Mouse (Mus musculus): ENCODE results near the gene Cplx2. TPM values are rescaled to one million over a fixed set of nuclear protein-coding genes. Genes with fewer than 3 reads are reported as not detected.

Gene Cplx2
- total RNA-seq, 2 experiments from 2014 or later: 0.54 TPM; not detected in 1

DNA sequence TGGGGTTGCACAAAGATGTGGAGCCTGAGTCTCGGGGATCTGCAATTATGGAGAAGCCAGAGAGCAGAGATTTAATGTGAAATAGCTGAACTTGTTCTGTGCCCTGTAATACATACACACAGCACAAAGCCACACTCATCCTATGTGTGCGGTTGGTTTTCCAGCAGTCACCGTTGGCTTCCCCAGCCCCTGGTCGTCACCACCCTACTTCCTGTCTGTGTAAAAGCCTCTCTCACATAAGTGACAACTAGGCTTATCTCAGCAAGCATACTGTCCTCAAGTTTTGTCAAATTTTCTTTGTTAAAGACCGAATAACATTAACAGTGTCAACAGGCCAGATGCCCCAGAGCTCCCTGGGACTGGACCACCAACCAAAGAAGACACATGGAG, 30.0 kb downstream of the Cplx2 start:
- ATAC-seq (replicated peaks; ENCODE audit: poor library complexity): peak; percentile 42; the same call in 1 of the 2 replicates

DNA sequence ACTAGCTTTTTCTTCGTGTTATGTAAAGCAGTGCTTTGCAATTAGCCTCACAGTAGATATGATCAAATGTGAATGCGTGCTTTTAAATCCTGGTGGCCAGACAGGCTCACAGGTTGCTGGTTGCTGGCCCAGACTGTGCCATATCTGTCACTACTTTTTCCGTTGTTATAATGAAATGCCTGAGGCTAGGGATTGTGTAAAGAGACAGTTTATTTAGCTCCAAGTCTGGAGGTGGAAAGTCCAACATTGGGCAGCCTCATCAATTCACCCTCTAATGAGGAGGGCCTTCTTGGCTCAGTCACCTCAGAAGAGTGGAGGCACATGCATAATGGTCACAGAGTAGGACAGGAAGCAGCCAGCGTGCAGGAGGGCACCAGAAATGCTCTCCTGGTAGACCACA, 31.2 kb downstream of the Cplx2 start:
- ATAC-seq (replicated peaks; ENCODE audit: poor library complexity): no peak

DNA sequence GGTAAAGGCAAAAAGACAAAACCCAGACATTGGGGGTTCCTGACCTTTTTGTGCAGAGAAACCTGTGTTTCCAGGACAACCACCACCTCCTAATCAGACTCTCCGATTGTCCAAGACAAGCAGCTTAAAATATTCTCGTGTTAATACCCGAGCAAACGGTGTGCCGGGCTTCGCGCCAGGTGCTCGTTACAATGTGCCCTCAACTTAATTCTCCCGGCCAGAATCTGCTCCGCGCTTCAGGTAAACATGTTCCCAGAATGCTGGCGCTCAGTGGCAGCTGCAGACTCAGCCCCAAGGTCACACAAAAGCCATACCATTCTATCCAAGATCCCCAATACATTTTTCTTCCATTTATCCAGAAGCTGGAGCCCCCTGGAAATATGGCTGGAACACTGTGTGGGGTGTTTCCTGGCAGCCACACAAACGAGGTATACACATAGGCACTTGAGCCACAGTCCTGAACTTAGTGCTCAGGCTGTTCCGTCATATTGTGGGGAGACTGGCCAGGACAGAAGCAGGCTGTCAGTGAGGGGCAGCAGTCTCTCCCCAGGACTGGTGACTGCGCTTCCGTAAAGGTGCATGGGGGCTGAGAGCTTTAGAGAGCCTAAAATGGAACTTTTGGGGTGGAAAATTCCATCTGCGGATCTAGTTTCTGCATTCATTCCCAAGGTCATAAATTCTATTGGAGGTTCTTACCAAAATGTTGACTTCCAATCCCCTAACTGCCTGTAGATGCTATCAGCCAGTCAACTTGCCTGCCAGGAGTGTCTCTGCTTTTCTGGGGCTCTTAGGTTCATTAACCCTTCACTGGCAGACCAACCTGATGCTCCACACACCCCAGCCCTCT, 32.3 kb downstream of the Cplx2 start:
- no peak for ATAC-seq (replicated peaks; ENCODE audit: poor library complexity)

DNA sequence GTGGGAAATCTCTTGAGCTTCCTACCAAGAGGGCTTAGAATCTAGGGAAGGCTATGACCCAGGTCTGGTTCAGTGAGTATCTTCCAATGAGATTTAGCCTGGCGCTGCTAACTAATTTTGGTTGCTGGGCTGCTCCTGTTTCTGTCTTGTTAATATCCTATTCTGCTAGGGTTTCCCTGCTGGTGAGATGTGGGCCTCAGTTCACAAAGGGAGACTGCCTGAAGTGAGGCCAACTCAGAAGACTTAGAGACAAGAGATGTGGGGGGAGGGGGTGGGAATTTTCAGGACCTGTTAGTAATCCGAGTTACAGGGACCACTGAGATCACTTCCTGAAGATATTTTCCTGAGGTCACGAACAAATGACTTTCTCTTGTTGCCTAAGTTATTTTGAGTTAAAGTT, 33.1 kb downstream of the Cplx2 start:
- ATAC-seq (replicated peaks; ENCODE audit: poor library complexity): no peak

DNA sequence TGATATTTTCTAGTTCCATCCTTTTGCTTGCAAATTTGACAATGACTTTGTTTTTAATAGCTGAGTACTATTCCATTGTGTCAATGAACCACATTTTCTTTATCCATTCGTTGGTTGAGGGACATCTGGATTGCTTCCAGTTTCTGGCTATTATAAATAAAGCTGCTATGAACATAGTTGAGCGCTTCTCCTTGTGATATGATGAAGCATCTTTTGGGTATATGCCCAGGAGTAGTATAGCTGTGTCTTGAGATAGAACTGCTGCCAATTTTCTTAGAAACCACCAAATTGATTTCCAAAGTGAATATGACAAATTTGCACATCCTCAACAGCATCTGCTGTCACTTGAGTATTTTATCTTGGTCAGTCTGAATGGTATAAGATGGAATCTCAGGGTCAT, 34.7 kb downstream of the Cplx2 start:
- no peak for ATAC-seq (replicated peaks; ENCODE audit: poor library complexity)

DNA sequence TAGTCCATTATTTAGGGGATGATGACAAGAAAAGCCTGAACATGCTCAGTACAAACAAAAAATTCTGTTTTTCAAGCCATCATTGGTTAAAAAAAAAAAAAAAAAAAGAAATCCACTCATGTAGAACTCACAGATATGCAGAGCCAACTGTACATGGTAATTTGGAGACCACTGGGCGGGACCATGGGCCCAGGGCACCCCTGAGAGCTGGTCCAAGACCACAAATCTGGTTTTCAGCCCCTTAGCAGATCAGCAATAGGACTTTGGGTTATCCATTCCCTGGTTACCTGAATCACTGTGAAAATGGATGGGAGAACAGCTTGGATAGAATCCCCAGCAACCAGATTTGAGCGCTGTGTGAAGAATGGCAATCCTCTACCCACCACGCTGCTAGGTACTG, 40.5 kb downstream of the Cplx2 start:
- ATAC-seq (replicated peaks; ENCODE audit: poor library complexity): no peak

DNA sequence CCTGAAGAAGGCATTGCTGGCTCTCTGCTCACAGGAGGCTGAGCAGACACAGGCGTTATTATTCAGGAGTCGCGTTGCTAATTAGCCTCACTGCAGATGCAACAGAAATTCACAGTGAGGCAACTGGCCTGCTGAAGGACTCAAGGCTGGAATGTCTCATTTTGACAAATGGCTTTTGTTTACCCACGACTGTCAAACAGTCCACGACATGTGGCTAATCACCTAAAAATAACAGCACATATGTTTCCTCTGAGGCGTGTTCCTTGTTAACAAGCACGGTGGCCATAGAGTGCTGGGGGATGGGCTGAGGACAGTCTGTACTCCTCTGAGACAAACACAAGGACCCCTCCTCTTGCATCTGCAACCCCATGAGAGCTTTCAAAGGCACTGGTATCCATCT, 41.1 kb downstream of the Cplx2 start:
- ATAC-seq (replicated peaks; ENCODE audit: poor library complexity): no peak

DNA sequence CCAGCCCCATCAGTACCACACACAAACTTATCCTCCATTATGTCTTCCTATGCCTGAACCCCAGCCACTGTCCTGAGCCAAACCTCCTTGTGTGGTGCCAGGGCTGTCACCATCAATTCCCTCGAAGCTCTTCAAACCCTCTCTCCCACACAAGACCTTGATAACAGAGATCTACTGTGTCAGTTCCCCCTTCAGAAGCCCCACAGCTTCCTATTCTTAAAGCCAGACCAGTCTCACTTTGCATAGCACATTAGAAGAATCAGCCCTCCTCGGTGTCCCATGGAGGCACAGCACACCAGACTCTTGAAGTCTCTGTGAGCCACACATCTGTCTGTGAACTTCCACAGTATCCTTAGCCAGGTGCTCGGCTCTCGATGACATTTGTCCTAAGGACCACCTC, 41.6 kb downstream of the Cplx2 start:
- ATAC-seq (replicated peaks; ENCODE audit: poor library complexity): no peak

DNA sequence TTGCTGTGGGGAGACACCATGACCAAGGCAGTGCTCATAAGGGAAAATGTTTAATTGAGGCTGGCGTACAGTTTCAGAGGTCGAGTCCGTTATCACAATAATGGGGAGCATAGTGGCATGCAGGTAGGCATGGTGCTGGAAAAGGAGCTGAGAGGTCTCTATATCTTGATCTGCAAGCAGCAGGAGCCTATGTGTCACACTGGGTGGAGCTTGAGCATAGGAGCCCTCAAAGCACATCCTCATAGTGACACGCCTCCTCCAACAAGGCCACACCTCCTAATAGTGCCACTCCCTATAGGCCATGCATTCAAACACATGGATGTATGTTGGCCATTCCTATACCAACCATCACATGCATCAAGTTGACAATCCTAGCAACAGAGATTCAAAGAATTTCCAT, 43.9 kb downstream of the Cplx2 start:
- no peak for ATAC-seq (replicated peaks; ENCODE audit: poor library complexity)

DNA sequence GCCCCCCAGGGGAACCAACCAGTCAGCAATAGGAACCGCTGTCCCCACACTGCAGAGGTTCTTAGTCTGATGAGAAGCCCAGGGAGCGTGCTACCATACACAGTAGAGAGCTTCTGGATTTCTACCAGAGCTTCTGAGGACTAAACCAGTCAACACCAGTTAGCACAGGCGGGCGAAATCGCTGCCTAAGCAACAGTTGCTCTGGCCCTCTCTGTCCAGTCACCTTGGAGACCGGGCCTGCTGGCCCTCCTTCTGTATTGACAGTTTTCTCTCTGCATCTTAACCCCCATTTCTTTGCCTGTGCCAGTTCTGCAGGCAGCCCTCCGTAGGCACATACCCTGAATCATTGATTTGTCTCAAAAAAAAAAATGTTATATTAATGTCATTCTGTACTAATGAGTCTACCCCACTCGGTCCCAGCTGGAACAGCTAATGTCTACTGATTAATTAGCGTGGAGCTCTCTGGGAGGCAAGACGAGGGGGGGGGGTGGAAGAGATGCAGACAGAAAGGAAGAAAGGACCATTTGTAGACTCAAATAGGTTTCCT, 47.7 kb downstream of the Cplx2 start:
- no peak for ATAC-seq (replicated peaks; ENCODE audit: poor library complexity)

DNA sequence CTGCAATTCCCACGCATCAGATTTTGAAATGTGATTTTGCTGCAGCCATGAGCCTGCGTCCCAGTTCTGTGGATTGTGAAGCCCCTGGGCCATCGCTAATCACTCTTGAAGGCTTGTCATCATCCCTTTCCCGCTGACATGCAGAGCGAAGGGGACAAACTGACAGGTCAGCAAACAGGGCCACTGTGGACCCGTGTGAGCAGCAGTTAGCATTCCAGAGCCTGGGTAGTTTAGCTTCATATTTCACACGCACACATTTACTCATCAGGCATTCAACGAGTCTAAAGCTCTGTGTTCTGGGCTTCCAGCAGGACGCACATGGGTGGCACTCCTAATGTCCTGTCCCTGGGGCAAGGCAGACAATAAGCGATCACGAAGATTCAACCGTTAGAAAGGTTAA, 49.1 kb downstream of the Cplx2 start:
- no peak for ATAC-seq (replicated peaks; ENCODE audit: poor library complexity)

DNA sequence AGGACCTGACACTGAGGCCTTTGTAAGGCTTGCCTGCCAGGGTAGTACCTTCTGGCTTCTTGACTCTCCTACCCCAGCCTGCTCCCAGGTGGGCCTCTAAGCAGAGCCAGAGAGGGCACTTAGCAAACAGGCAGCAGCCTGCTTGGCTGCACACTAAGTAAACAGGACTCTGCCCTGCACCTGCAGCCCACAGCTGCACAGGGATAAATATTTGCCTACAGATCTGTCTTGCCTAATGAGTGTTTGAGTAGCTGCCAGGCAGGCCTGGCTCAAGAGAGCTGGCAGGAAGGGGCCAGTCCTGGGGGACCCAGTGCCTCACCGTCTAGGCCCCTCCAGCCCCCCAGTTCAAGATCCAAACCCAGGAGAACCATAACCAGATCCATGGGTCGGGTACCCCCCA, 54.1 kb downstream of the Cplx2 start:
- no peak for ATAC-seq (replicated peaks; ENCODE audit: poor library complexity)

DNA sequence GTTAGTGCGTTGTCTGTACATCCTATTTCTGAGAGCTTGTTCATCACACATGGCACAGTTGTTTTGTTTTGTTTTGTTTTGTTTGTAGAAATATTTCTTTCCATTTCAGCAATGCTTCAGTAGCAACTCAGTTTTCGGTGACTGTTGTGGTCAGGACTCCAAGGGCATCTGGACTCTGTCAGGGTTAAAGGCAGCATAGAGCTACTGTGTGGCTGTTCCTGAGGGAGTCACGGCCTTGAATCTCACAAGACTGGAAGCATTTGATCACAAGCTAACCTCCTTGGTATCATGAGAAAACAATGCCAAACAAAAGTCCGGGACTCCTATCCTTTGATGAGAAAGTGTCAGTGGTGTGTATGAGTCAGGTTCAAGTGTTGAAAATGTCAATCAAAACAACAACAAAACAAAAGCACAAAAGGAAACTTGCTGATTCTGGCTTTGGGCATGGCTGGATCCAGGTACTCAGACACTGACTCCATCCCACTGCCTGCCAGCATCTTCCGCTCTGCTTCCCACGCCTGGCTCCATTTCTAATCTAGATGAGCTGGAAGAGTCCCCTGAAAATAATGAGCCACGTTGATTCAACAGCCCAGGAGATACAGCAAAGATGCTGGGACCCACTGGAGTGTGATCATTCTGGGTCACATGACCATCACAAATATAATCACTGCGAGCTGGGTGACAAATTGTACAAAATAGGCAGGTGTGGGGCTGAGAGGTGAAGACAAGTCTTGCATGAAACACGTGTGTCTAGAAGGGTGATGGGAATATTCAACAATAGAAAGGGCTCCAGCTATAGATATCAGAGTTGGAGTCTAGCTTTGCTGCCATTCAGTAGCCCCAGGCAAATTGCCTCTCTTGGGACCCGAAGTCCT, 55.9 kb downstream of the Cplx2 start:
- ATAC-seq (replicated peaks; ENCODE audit: poor library complexity): no peak

DNA sequence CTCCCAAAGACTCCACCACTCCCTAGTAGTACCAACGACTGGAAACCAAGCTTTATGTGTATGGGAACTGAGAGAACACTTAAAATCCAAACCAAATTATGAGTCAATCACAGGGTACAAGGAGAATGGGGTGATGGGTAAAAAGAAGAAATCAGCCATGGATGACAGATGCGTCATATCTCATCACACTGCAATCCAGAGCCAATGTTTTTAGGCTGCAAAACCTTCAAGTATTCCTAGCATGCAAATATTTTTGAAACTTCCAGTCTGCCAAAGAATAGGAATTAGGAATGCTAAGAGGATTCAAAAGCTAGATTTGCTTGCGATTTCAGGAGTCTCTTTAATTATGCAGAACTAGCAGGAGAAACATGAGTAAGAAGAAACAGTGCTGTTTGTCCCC, 57.6 kb downstream of the Cplx2 start:
- ATAC-seq (replicated peaks; ENCODE audit: poor library complexity): no peak

DNA sequence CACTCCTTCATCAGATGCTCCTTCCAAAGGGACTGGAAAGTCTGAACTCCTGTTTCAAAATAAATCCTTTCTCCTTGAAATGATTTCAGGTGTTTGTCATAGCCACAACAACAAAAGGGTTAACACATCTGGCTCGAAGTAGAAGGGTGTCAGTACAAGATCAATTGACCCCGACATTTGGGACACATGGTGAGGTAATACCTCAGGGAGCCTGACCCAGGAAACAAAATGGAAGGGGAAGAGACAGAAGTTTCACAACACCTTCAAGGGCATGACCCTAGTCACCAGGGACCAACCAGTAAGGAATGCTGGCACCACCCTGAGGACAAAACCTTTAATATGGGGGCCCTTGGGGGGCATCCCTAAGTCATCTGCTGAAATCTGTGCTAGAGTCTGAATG, 58.9 kb downstream of the Cplx2 start:
- ATAC-seq (replicated peaks; ENCODE audit: poor library complexity): no peak

DNA sequence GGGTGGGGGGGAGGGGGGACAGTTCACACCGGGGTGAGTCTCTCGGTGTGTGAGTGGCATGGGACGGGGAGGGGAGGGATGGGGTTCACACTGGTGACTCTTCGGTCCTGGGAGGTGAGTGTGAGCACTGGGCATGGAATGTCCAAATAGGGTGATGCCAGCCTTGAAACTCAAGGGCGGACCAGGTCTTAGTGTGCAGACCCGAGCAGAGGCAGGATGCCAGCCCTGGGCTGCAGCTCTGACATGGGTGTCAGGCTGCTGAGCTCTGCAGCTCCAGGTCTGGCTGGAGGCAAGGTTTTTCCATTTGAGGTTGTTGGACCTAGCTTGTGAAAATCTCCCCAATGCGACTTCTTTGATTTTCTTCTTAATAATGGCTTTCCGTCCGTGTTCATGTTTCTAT, 60.0 kb downstream of the Cplx2 start:
- no peak for ATAC-seq (replicated peaks; ENCODE audit: poor library complexity)

Other genes starting within 250 kb of the Cplx2 start
- 6.7 and 7.8 TPM in 2 replicates for gene Hrh2, start 179.2 kb upstream of the Cplx2 start, total RNA-seq (2015)
- gene Hrh2, start 179.2 kb upstream of the Cplx2 start, total RNA-seq (2017): 2.8 and 4.1 TPM in 2 replicates
- gene Thoc3, start 97.5 kb downstream of the Cplx2 start, total RNA-seq (2015): 24.8 and 25.9 TPM in 2 replicates
- gene Thoc3, start 97.5 kb downstream of the Cplx2 start, total RNA-seq (2017): 40.3 and 47.1 TPM in 2 replicates
- 13.6 and 22.0 TPM in 2 replicates for gene Simc1, start 132.4 kb downstream of the Cplx2 start, total RNA-seq (2015)
- 4.0 and 7.0 TPM in 2 replicates for gene Simc1, start 132.4 kb downstream of the Cplx2 start, total RNA-seq (2017)
- 56.2 and 56.5 TPM in 2 replicates for gene 4833439L19Rik, start 194.1 kb downstream of the Cplx2 start, total RNA-seq (2015)
- gene 4833439L19Rik, start 194.1 kb downstream of the Cplx2 start, total RNA-seq (2017): 30.0 and 37.5 TPM in 2 replicates
- 9.7 and 15.7 TPM in 2 replicates for gene Arl10, start 203.7 kb downstream of the Cplx2 start, total RNA-seq (2015)
- gene Arl10, start 203.7 kb downstream of the Cplx2 start, total RNA-seq (2017): 9.5 and 14.0 TPM in 2 replicates
- 54.2 and 59.3 TPM in 2 replicates for gene Nop16, start 218.7 kb downstream of the Cplx2 start, total RNA-seq (2015)
- 69.7 and 104 TPM in 2 replicates for gene Nop16, start 218.7 kb downstream of the Cplx2 start, total RNA-seq (2017)
- 101 and 120 TPM in 2 replicates for gene Higd2a, start 218.9 kb downstream of the Cplx2 start, total RNA-seq (2015)
- 51.6 and 87.6 TPM in 2 replicates for gene Higd2a, start 218.9 kb downstream of the Cplx2 start, total RNA-seq (2017)
- gene Cltb, start 240.0 kb downstream of the Cplx2 start, total RNA-seq (2015): 4.2 and 6.1 TPM in 2 replicates
- gene Cltb, start 240.0 kb downstream of the Cplx2 start, total RNA-seq (2017): 11.0 and 13.1 TPM in 2 replicates